Mouse (Mus musculus): ENCODE measurements around the gene Pcbp2. TPM values are rescaled to one million over a fixed set of nuclear protein-coding genes. Genes with fewer than 3 reads are reported as not detected.

The Pcbp2 gene
- 88.8 and 93.4 TPM in 2 replicates for polyA plus RNA-seq (2015; fragmentation: Nextera tagmentation; extraction: Ambion mirVana)

DNA sequence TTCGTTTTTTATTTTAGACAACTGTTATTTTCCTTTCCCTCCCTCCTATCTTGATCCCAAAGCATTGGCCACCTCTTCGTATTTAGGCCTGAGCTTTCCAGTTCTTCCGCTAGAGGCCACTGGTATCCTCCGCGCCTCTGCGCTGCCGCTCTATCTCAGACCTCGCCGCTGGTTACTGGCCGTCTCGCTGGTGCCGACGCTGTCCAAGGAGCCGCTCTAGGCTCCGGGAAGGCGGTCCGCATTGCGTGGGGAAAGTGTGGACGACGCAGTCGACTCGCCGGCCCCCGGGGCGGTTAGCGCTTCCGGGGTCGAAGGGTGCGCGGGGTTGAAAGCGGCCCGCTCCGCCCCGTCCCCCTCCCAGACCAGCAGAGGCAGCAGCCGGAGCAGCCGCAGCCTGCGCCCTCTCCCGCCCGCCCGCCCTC lies at the start of gene Pcbp2:
Gene Pcbp2 (plus strand): TSS at position 357 of the 422 bp plus-strand sequence.

DNA sequence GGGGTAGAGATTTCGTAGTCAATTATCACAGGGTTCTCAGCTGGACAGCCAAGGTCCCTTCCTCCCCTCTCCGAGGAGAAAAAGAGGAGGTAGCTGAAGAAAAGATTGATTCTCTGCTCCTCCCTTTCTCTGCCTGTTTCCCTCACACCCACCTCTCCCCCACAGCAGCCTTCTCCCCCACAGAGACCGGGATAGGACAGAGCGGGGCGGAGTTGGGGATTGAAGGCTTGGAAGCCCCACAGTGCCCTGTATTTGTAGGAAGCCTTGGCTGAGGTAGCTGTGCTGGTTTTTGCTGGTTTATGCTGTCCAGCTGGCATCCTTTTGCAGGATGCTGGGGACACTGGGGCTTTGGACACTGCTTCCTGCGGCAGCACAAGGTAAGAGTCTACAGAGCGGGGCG lies 25.2 kb upstream of the Pcbp2 start, which contains the start of gene Amhr2:
Gene Amhr2 (plus strand): TSS at position 222 of the 400 bp plus-strand sequence.

DNA sequence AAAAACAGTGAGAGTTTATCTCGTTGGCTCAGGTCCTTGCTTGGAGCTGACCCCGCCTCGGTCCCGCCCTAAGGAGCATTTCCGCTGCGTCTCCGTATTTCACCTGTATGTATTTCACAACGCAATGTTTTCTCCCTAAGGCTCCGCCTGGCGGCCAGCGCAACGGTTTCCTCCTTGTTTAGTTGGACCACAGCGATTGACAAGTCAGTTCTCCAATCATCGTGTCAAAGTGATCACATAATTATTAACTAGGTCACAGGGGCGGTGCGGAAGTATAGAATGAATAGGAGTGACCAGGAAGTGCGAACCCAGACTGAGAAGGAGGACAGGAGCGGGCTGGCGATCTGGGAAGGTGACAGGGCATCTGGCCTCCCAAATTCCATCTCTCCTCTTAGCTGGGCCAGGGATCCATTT lies 11.4 kb upstream of the Pcbp2 start, which contains the start of gene Prr13:
Gene Prr13 (plus strand): TSS at position 125 of the 414 bp plus-strand sequence.

DNA sequence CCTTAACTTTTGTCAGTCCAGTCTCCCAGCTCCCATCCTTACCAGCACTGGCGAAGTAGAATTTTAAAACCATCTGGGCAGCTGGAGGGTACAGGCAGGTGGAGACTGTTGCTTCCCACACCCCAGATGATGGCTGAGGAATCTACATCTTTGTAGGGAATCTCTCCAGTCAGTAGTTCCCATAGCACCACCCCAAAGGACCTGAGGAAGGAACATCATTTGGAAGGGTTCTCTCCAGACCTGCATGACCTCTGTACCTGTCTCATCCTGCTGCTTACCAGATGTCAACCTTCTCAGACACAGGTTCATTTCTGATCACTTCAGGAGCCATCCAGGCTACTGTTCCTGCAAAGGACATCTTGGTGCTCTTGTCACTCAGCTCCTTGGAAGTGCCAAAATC lies 33.1 kb downstream of the Pcbp2 start, which contains the start of gene Gm10337:
Gene Gm10337 (plus strand): TSS at position 276 of the 400 bp plus-strand sequence.

DNA sequence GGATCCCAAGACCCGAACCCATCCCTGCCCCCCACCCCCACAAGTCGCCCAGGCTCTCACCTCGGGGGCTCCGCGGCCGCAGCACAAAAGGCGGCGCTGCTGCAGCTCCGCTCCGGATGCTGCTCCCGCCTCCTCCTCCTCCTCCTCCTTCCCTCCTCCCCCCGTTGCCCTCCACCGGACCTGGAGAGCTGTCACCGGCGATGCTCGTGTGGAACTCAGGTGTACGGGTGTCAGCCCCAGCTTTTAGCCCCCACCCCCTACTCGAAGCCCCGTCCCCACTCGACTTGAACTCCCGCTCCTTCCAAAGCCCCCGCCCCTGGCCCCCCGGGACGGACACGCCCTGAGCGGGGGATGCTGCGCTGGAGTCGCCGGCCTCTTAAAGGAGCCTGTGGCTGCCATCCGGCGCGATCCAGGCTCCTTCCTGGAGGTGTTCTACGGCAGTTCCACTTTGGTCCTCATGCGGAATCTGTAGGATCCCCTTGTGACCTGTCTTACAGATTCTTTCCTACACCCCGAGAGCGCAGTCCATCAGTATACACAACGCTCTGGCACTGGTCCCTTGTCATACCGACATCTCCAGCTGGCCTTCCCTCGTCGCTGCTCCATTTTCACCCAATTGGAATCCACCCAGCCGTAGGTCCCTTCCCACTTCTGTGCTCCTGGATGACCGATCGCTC lies 46.5 kb downstream of the Pcbp2 start, which contains the start of gene Map3k12:
Gene Map3k12 (minus strand): TSS at position 337 of the 677 bp plus-strand sequence.

DNA sequence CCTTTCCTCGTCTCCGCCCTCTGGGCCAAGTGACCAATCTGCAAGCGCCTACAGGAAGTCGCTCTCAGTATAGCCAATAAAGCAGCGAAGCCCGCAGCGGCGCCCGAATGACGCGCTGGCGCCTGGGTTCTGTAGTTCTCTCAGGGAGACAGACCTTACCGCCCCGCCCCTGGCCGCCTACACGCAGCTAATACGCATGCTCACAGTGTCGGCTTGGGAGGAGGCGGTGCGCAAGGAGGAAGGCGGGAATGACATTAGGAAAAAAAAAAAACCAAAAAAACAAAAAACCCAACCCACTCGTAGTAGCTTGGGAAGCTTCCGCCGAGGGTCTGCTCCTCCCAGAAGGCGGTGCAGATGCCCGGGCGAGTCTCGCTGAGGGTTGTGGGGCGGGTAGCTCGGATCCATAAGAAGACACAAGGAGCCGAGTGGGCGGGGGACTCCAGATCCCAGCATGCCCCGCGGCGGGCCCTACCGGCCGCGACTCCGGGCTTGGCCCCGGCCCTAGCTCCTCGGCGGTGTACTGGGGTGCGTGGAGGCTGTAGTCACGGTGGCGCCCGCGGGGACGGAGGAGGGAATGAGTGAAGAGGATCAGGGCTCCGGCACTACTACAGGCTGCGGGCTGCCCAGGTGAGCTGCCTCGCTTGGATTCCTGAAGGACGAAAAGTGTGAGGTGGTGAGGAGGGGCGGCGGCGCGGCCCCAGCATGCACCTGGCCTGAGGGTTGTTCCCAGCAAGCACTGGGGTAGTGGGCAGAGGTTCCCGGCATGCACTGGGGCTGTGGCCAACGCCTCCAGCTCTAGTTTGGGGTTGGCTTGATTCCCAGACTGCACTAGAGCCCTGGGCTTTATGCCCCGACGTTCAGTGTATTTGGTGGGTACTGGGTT lies 47.9 kb downstream of the Pcbp2 start, which contains the start of gene Tarbp2:
Gene Tarbp2 (plus strand): TSS at position 217 of the 883 bp plus-strand sequence.

DNA sequence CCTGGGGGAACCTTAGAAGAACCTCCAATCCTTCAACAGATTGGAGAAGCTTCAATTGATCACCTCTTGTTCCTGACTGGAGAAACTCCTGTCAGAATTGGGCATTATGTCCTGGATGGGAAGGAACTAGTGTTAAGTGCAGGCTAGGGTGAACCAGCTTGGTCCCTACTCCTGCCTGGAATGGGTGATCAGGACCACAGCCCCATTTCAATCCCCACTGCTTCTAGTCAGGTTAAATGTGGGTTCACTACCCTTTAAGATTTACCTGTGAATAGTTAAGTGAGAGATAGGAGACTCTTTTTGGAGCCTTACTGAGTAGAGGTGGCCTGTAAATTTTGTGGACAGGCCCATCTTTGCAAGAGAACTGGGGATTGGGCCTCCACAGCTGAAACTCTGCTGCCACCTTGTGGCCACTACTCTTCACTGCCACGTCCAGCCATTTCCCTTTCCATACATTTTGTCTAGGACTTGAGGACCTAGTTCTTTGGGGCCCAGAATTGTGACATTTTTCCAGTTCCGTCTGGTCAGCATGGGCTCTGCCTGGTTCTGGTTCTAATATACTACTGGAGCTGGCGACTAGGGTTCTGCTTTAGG lies 54.6 kb downstream of the Pcbp2 start, which contains the start of gene Npff:
Gene Npff (minus strand): TSS at position 51 of the 594 bp plus-strand sequence.

Other genes starting within 250 kb of the Pcbp2 start
- gene Itgb7, start 238.6 kb upstream of the Pcbp2 start, polyA plus RNA-seq (2015; fragmentation: Nextera tagmentation; extraction: Ambion mirVana): 1.2 and 2.5 TPM in 2 replicates
- 27.1 and 28.4 TPM in 2 replicates for gene Rarg, start 213.0 kb upstream of the Pcbp2 start, polyA plus RNA-seq (2015; fragmentation: Nextera tagmentation; extraction: Ambion mirVana)
- 0.07 TPM in 1 of 2 replicates, not detected in the other for gene Gm9918, start 200.0 kb upstream of the Pcbp2 start, polyA plus RNA-seq (2015; fragmentation: Nextera tagmentation; extraction: Ambion mirVana)
- gene Mfsd5, start 191.1 kb upstream of the Pcbp2 start, polyA plus RNA-seq (2015; fragmentation: Nextera tagmentation; extraction: Ambion mirVana): 81.9 and 85.2 TPM in 2 replicates
- 4.2 and 5.0 TPM in 2 replicates for gene Espl1, start 174.3 kb upstream of the Pcbp2 start, polyA plus RNA-seq (2015; fragmentation: Nextera tagmentation; extraction: Ambion mirVana)
- gene Pfdn5, start 144.4 kb upstream of the Pcbp2 start, polyA plus RNA-seq (2015; fragmentation: Nextera tagmentation; extraction: Ambion mirVana): 296 and 317 TPM in 2 replicates
- gene Myg1, start 138.8 kb upstream of the Pcbp2 start, polyA plus RNA-seq (2015; fragmentation: Nextera tagmentation; extraction: Ambion mirVana): 46.2 and 48.2 TPM in 2 replicates
- 28.3 and 30.9 TPM in 2 replicates for gene Aaas, start 119.8 kb upstream of the Pcbp2 start, polyA plus RNA-seq (2015; fragmentation: Nextera tagmentation; extraction: Ambion mirVana)
- 0.24 TPM in 2 replicates for gene Sp7, start 103.4 kb upstream of the Pcbp2 start, polyA plus RNA-seq (2015; fragmentation: Nextera tagmentation; extraction: Ambion mirVana)
- 4.4 and 4.8 TPM in 2 replicates for gene Sp1, start 64.4 kb upstream of the Pcbp2 start, polyA plus RNA-seq (2015; fragmentation: Nextera tagmentation; extraction: Ambion mirVana)
- 0.27 and 0.63 TPM in 2 replicates for gene Amhr2, start 25.2 kb upstream of the Pcbp2 start, polyA plus RNA-seq (2015; fragmentation: Nextera tagmentation; extraction: Ambion mirVana)
- gene Prr13, start 11.5 kb upstream of the Pcbp2 start, polyA plus RNA-seq (2015; fragmentation: Nextera tagmentation; extraction: Ambion mirVana): 111 and 151 TPM in 2 replicates
- not detected in 2 replicates for gene Gm10337, start 33.2 kb downstream of the Pcbp2 start, polyA plus RNA-seq (2015; fragmentation: Nextera tagmentation; extraction: Ambion mirVana)
- 4.6 TPM in 2 replicates for gene Map3k12, start 46.5 kb downstream of the Pcbp2 start, polyA plus RNA-seq (2015; fragmentation: Nextera tagmentation; extraction: Ambion mirVana)
- 39.6 and 40.1 TPM in 2 replicates for gene Tarbp2, start 47.7 kb downstream of the Pcbp2 start, polyA plus RNA-seq (2015; fragmentation: Nextera tagmentation; extraction: Ambion mirVana)
- gene Npff, start 54.4 kb downstream of the Pcbp2 start, polyA plus RNA-seq (2015; fragmentation: Nextera tagmentation; extraction: Ambion mirVana): 1.4 and 1.7 TPM in 2 replicates
- 0.28 TPM in 1 of 2 replicates, not detected in the other for gene Gm28047, start 154.5 kb downstream of the Pcbp2 start, polyA plus RNA-seq (2015; fragmentation: Nextera tagmentation; extraction: Ambion mirVana)
- 21.9 and 26.8 TPM in 2 replicates for gene Atf7, start 154.9 kb downstream of the Pcbp2 start, polyA plus RNA-seq (2015; fragmentation: Nextera tagmentation; extraction: Ambion mirVana)
- 66.5 and 82.5 TPM in 2 replicates for gene Atp5g2, start 201.8 kb downstream of the Pcbp2 start, polyA plus RNA-seq (2015; fragmentation: Nextera tagmentation; extraction: Ambion mirVana)

All from urinary bladder, postnatal 0 days (tissue).